Mouse (Mus musculus) embryonic fibroblast, embryonic 13.5 days (primary cell): ENCODE data around the gene Syn3.

ENCODE experiments used
- CTCF ChIP-seq: IDR thresholded peaks from 2 replicates; pipeline ENCODE4 v1.5.1; 2011; ENCODE audit warnings: mild to moderate bottlenecking, control low read depth, low read length, moderate library complexity, borderline replicate concordance; ENCODE audit not compliant: insufficient read depth
- POLR2A ChIP-seq: IDR thresholded peaks from 2 replicates; pipeline ENCODE4 v1.6.1; 2011; ENCODE audit warnings: low read depth, mild to moderate bottlenecking, control low read depth, low read length, moderate library complexity

- no peak for TF ChIP-seq POLR2A
- TF ChIP-seq CTCF, result no peak
Measured at GRCm38 (mm10) chr10:86248807-86249206, 249.9 kb downstream of the Syn3 start.
